Mouse (Mus musculus) neural tube, embryonic 11.5 days (tissue): ENCODE data around the gene Themis2. TPM values are rescaled to one million over a fixed set of nuclear protein-coding genes. Genes with fewer than 3 reads are reported as not detected.
"Not testable (repeated sequence)": the region's sequence is repeated elsewhere in the genome, so short reads cannot be mapped to it uniquely, and the experiment has no call there.

ENCODE experiments used
- ATAC-seq: fragments of 200-750 bp; cut with Nextera tagmentation; 2 replicates; pipeline ENCODE4 v1.8.0; 2017; ENCODE audit warnings: moderate number of reproducible peaks, mild to moderate bottlenecking, moderate TSS enrichment, moderate library complexity; ENCODE audit not compliant: insufficient read depth, low FRiP score, low TSS enrichment
- DNase-seq: peaks from one replicate; pipeline ENCODE4 v3.0.0-alpha.2; 2015; ENCODE audit warnings: low spot score
- H3K27ac ChIP-seq: fragments of 300-500 bp; sonication (generic); 2 replicates; pipeline ENCODE4 v1.5.1; 2014; ENCODE audit warnings: low read depth, mild to moderate bottlenecking, low read length
- H3K27me3 ChIP-seq: fragments of 300-500 bp; sonication (generic); 2 replicates; pipeline ENCODE4 v1.6.1; 2014; ENCODE audit warnings: mild to moderate bottlenecking, low read length, mixed read lengths; ENCODE audit not compliant: control insufficient read depth, insufficient read depth
- H3K36me3 ChIP-seq: fragments of 300-500 bp; sonication (generic); 2 replicates; pipeline ENCODE4 v1.6.1; 2014; ENCODE audit warnings: mild to moderate bottlenecking, low read length, moderate library complexity, mixed read lengths; ENCODE audit not compliant: control insufficient read depth, insufficient read depth
- H3K4me1 ChIP-seq: fragments of 300-500 bp; sonication (generic); 2 replicates; pipeline ENCODE4 v1.6.1; 2014; ENCODE audit warnings: low read length, mixed read lengths; ENCODE audit not compliant: control insufficient read depth, insufficient read depth
- H3K4me2 ChIP-seq: fragments of 300-500 bp; sonication (generic); 2 replicates; pipeline ENCODE4 v1.6.1; 2014; ENCODE audit warnings: low read depth, mild to moderate bottlenecking, moderate library complexity
- H3K4me3 ChIP-seq: fragments of 300-500 bp; sonication (generic); 2 replicates; pipeline ENCODE4 v1.5.1; 2014; ENCODE audit warnings: low read depth, low read length
- H3K9ac ChIP-seq: fragments of 300-500 bp; sonication (generic); 2 replicates; pipeline ENCODE4 v1.6.1; 2014; ENCODE audit warnings: mild to moderate bottlenecking, low read length
- H3K9me3 ChIP-seq: fragments of 300-500 bp; sonication (generic); 2 replicates; pipeline ENCODE4 v1.6.1; 2016; ENCODE audit warnings: low read length; ENCODE audit not compliant: control insufficient read depth
- WGBS: fragments of 180-500 bp; shearing (Covaris S2); extraction: QIAGEN DNeasy Blood & Tissue Kit; methylation state at CpG from one replicate; pipeline ENCODE4 v1.1.7; 2014; 5-methylcytosine and 5-hydroxymethylcytosine counted together
- polyA plus RNA-seq: library from polyadenylated mRNA; unstranded; fragments of >200 nt; fragmentation: Nextera tagmentation; extraction: Ambion mirVana; gene quantifications from 2 replicates; pipeline ENCODE4 v1.2.1, GENCODE M21; 2014

Themis2 gene
- polyA plus RNA-seq, 1 experiment from 2014 or later: 1.1 TPM

- 86% methylated on average over 5 of the region's 5 CpGs for WGBS
- Histone ChIP-seq H3K27ac (no peak overlapping the region), H3K9ac (no peak overlapping the region), H3K4me3 (no peak overlapping the region), H3K36me3 (no peaks in the 10 kb centered on the region), H3K4me1 (no peaks in the 10 kb centered on the region), H3K9me3 (no peaks in the 10 kb centered on the region), H3K4me2 (no peak overlapping the region), H3K27me3 (no peaks in the 10 kb centered on the region)
- ATAC-seq (no peak), DNase-seq (no peak)
These were observed 7.0 kb upstream of the Themis2 start for GRCm38 (mm10) chr4:132803212-132803611.

DNA sequence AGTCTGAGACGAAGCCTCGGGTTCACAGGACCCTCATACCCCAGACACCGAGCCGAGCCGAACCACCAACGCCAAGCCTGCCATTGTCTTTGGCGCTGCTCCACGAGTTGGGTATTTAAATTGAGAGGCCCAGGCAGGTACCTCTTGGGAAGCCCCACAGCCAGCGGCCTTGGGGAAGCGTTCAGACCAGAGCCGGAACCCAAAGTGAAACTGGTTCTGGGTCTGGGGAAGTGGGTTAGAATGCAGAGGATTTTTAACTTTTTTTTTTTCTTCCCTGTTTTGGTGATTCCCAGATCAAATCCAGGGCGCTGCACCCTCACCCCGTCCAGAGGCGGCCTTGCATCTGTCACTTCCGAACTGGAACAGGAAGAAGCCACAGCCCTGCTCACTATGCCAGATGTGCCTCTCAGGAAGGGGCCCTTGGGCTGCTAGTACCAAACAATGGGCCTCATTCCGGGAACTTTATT is 6.0 kb upstream of the Themis2 start:
- H3K4me2 ChIP-seq: no peak overlapping the region
- no peak for DNase-seq

GRCm38 (mm10) chr4:132801176-132802077 is 5.2 kb upstream of the Themis2 start:
- Histone ChIP-seq H3K27ac (no peak overlapping the region), H3K4me2 (no peak overlapping the region), H3K36me3 (no peaks in the 10 kb centered on the region), H3K9me3 (no peaks in the 10 kb centered on the region), H3K4me1 (no peaks in the 10 kb centered on the region), H3K4me3 (no peak overlapping the region), H3K27me3 (no peaks in the 10 kb centered on the region), H3K9ac (no peak overlapping the region)
- ATAC-seq: no peak
- no peak for DNase-seq
- 90% methylated on average over 18 of the region's 18 CpGs for WGBS

More for the DNA sequence above, 6.0 kb upstream of the Themis2 start:
- Histone ChIP-seq H3K36me3 (no peaks in the 10 kb centered on the region), H3K9me3 (no peaks in the 10 kb centered on the region), H3K27me3 (no peaks in the 10 kb centered on the region), H3K4me1 (no peaks in the 10 kb centered on the region), H3K4me3 (no peak overlapping the region), H3K27ac (no peak overlapping the region), H3K9ac (no peak overlapping the region)
- 68% methylated on average over 16 of the region's 16 CpGs for WGBS
- no peak for ATAC-seq

DNA sequence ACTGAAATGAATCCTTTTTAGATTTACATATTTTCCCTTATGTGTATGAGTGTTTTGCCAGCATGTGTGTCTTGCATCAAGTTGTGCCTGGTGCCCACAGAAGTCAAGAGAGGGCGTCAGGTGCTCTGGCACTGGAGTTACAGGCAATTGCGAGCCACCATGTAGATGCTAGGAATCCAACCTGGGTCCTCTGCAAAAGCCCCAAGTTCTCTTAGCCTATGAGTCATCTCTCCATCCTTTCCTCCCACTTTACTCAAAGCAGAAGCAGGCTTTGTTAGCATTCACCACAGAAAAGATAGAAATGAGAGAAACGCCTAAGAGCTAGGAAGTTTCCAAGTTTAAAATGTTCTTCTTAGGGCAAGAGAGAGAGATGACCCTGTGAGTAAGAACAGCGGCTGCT is 3.7 kb upstream of the Themis2 start:
- Histone ChIP-seq H3K27me3 (no peaks in the 10 kb centered on the region; the same call in 1 of the 2 replicates), H3K27ac (no peak overlapping the region), H3K4me3 (no peak overlapping the region), H3K9me3 (no peaks in the 10 kb centered on the region), H3K9ac (no peak overlapping the region), H3K36me3 (no peaks in the 10 kb centered on the region), H3K4me2 (no peak overlapping the region), H3K4me1 (no peaks in the 10 kb centered on the region)
- ATAC-seq: no peak
- 87% methylated on average over 4 of the region's 4 CpGs for WGBS
- DNase-seq: no peak

GRCm38 (mm10) chr4:132798666-132799065 is 2.5 kb upstream of the Themis2 start:
- H3K4me3 ChIP-seq: not testable (repeated sequence)

DNA sequence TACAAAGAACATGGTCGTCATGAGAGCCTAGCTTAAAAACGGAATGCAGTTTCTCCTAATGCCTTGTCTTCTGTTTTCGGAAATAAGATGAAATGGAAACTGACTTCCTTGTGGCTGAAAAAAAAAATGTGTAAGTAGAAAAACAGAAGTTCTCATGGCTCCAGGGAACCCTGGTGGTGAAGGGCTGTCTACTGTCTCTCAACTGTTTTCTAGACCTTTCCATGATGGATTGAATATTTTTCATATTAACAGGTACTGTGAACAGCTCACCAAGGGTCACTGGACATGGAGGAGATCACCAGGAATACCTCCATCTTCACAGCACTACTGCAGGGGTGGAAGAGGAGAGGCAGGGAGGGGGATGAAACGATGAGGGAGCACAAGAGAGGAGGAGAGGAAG is 1.8 kb upstream of the Themis2 start:
- Histone ChIP-seq H3K36me3 (no peaks in the 10 kb centered on the region), H3K4me1 (no peaks in the 10 kb centered on the region), H3K4me2 (no peak overlapping the region), H3K4me3 (no peak overlapping the region), H3K27ac (no peak overlapping the region), H3K9ac (no peak overlapping the region), H3K9me3 (no peaks in the 10 kb centered on the region), H3K27me3 (no peaks in the 10 kb centered on the region; the same call in 1 of the 2 replicates)
- ATAC-seq (no peak), DNase-seq (no peak)
- WGBS: 78% methylated on average over 4 of the region's 4 CpGs

More at GRCm38 (mm10) chr4:132798666-132799065, 2.5 kb upstream of the Themis2 start:
- not testable (repeated sequence) for H3K4me1 ChIP-seq, DNase-seq, H3K4me2 ChIP-seq, H3K27ac ChIP-seq, H3K9me3 ChIP-seq, ATAC-seq, H3K27me3 ChIP-seq, H3K36me3 ChIP-seq, H3K9ac ChIP-seq
- WGBS: 87% methylated on average over 3 of the region's 3 CpGs

GRCm38 (mm10) chr4:132797461-132797860 is 1.3 kb upstream of the Themis2 start:
- Histone ChIP-seq H3K4me3 (no peak overlapping the region), H3K27ac (no peak overlapping the region), H3K9me3 (no peaks in the 10 kb centered on the region), H3K27me3 (no peaks in the 10 kb centered on the region; the same call in 1 of the 2 replicates), H3K9ac (no peak overlapping the region), H3K36me3 (no peaks in the 10 kb centered on the region), H3K4me1 (no peaks in the 10 kb centered on the region), H3K4me2 (no peak overlapping the region)
- whole genome bisulfite sequencing: 87% methylated on average over 1 of the region's 1 CpGs
- ATAC-seq (no peak), DNase-seq (no peak)

GRCm38 (mm10) chr4:132795171-132795570 is 1.0 kb downstream of the Themis2 start:
- Histone ChIP-seq H3K9me3 (no peaks in the 10 kb centered on the region), H3K4me1 (no peaks in the 10 kb centered on the region), H3K4me3 (no peak overlapping the region), H3K27ac (no peak overlapping the region), H3K9ac (no peak overlapping the region), H3K4me2 (no peak overlapping the region), H3K27me3 (no peaks in the 10 kb centered on the region; the same call in 1 of the 2 replicates), H3K36me3 (no peaks in the 10 kb centered on the region)
- WGBS: 60% methylated on average over 7 of the region's 7 CpGs
- DNase-seq (no peak), ATAC-seq (no peak)

- H3K36me3 ChIP-seq: no peaks in the 10 kb centered on the region
- H3K9me3 ChIP-seq: no peaks in the 10 kb centered on the region
- H3K9ac ChIP-seq: no peak overlapping the region
- no peak for ATAC-seq
- H3K27ac ChIP-seq: no peak overlapping the region
- H3K4me3 ChIP-seq: no peak overlapping the region
- no peak for DNase-seq
- H3K4me1 ChIP-seq: no peaks in the 10 kb centered on the region
- 77% methylated on average over 8 of the region's 8 CpGs for WGBS
- H3K4me2 ChIP-seq: no peak overlapping the region
- H3K27me3 ChIP-seq: no peaks in the 10 kb centered on the region; the same call in 1 of the 2 replicates
These were observed 1.4 kb downstream of the Themis2 start for GRCm38 (mm10) chr4:132794760-132795159.
